Mouse (Mus musculus) intestine, embryonic 14.5 days (tissue): ENCODE measurements around the gene Olfr319. TPM values are rescaled to one million over a fixed set of nuclear protein-coding genes. Genes with fewer than 3 reads are reported as not detected.
"Not testable (repeated sequence)": the region's sequence is repeated elsewhere in the genome, so short reads cannot be mapped to it uniquely, and the experiment has no call there.

Source experiments
- ATAC-seq: fragments of 200-750 bp; cut with Nextera tagmentation; replicated peaks from 2 replicates; pipeline ENCODE4 v1.8.0; 2017; ENCODE audit warnings: low read depth, moderate number of reproducible peaks, moderate TSS enrichment, moderate library complexity; ENCODE audit not compliant: low FRiP score, low TSS enrichment
- DNase-seq: peaks from one replicate; pipeline ENCODE4 v3.0.0-alpha.2; 2018; ENCODE audit warnings: low spot score
- H3K27ac ChIP-seq: fragments of 300-500 bp; sonication (generic); 2 replicates; pipeline ENCODE4 v1.5.1; 2014; ENCODE audit warnings: low read depth, mild to moderate bottlenecking, control low read depth
- H3K27me3 ChIP-seq: fragments of 300-500 bp; sonication (generic); replicated peaks from 2 replicates; pipeline ENCODE4 v1.6.1; 2014; ENCODE audit warnings: low read length, control low read depth; ENCODE audit not compliant: control insufficient read depth, insufficient read depth
- H3K36me3 ChIP-seq: fragments of 300-500 bp; sonication (generic); 2 replicates; pipeline ENCODE4 v1.6.1; 2014; ENCODE audit warnings: low read length, control low read depth; ENCODE audit not compliant: control insufficient read depth, insufficient read depth
- H3K4me1 ChIP-seq: fragments of 300-500 bp; sonication (generic); replicated peaks from 2 replicates; pipeline ENCODE4 v1.6.1; 2014; ENCODE audit warnings: low read length, control low read depth, mixed read lengths; ENCODE audit not compliant: control insufficient read depth, insufficient read depth
- H3K4me2 ChIP-seq: fragments of 300-500 bp; sonication (generic); 2 replicates; pipeline ENCODE4 v1.6.1; 2014; ENCODE audit warnings: low read length
- H3K4me3 ChIP-seq: fragments of 300-500 bp; sonication (generic); 2 replicates; pipeline ENCODE4 v1.5.1; 2014; ENCODE audit warnings: low read depth, low read length, control low read depth, mixed read lengths
- H3K9ac ChIP-seq: fragments of 300-500 bp; sonication (generic); 2 replicates; pipeline ENCODE4 v1.6.1; 2014; ENCODE audit warnings: mild to moderate bottlenecking, low read length
- H3K9me3 ChIP-seq: fragments of 300-500 bp; sonication (generic); 2 replicates; pipeline ENCODE4 v1.6.1; 2016; ENCODE audit warnings: low read length, control low read depth; ENCODE audit not compliant: control insufficient read depth
- WGBS: fragments of 180-500 bp; shearing (Covaris S2); extraction: QIAGEN DNeasy Blood & Tissue Kit; methylation state at CpG from one replicate; pipeline ENCODE4 v1.1.7; 2014; 5-methylcytosine and 5-hydroxymethylcytosine counted together
- polyA plus RNA-seq: library from polyadenylated mRNA; unstranded; fragments of >200 nt; fragmentation: Nextera tagmentation; extraction: Ambion mirVana; gene quantifications from 2 replicates; pipeline ENCODE4 v1.2.1, GENCODE M21; 2014

Olfr319 gene
- polyA plus RNA-seq, result not detected in 2 replicates

- Histone ChIP-seq H3K27ac (no peak within 1 kb of the TSS), H3K4me3 (no peak within 1 kb of the TSS), H3K4me1 (no peaks in the 10 kb centered on the region), H3K9me3 (peaks cover 6% of the 10 kb centered on the region; the same call in 1 of the 2 replicates), H3K36me3 (no peaks in the 10 kb centered on the region), H3K27me3 (no peaks in the 10 kb centered on the region), H3K9ac (no peak within 1 kb of the TSS), H3K4me2 (no peak within 1 kb of the TSS)
- WGBS, result 92% methylated on average over 3 of the region's 3 CpGs
- ATAC-seq, result no peak
- DNase-seq, result no peak
Measured at GRCm38 (mm10) chr11:58698862-58699261, at the start of gene Olfr319. Gene Olfr319 (plus strand): TSS chr11:58699162.

GRCm38 (mm10) chr11:58655151-58655550 lies 43.8 kb upstream of the Olfr319 start:
- H3K27me3 ChIP-seq, result no peaks in the 10 kb centered on the region
- H3K27ac ChIP-seq, result no peak overlapping the region
- no peak for ATAC-seq
- no peaks in the 10 kb centered on the region for H3K36me3 ChIP-seq
- no peak overlapping the region for H3K9ac ChIP-seq
- no peaks in the 10 kb centered on the region for H3K4me1 ChIP-seq
- no peak overlapping the region for H3K4me3 ChIP-seq
- H3K4me2 ChIP-seq, result no peak overlapping the region
- H3K9me3 ChIP-seq, result no peaks in the 10 kb centered on the region
- WGBS, result 86% methylated on average over 3 of the region's 3 CpGs
- DNase-seq, result no peak

- Histone ChIP-seq H3K9ac (no peak within 1 kb of the TSS), H3K4me3 (no peak within 1 kb of the TSS), H3K4me1 (no peaks in the 10 kb centered on the region), H3K9me3 (no peaks in the 10 kb centered on the region), H3K27ac (no peak within 1 kb of the TSS), H3K4me2 (no peak within 1 kb of the TSS), H3K36me3 (no peaks in the 10 kb centered on the region), H3K27me3 (no peaks in the 10 kb centered on the region)
- WGBS, result 76% methylated on average over 4 of the region's 4 CpGs
- no peak for ATAC-seq
- DNase-seq, result no peak
Measured at GRCm38 (mm10) chr11:58658596-58658995, 40.4 kb upstream of the Olfr319 start, which contains the start of gene Olfr322. Gene Olfr322 (plus strand): TSS chr11:58658782.

- H3K9me3 ChIP-seq, result no peaks in the 10 kb centered on the region
- no peak overlapping the region for H3K27ac ChIP-seq
- no peak overlapping the region for H3K4me2 ChIP-seq
- DNase-seq, result no peak
- no peaks in the 10 kb centered on the region for H3K4me1 ChIP-seq
- no peaks in the 10 kb centered on the region for H3K36me3 ChIP-seq
- H3K9ac ChIP-seq, result no peak overlapping the region
- H3K27me3 ChIP-seq, result no peaks in the 10 kb centered on the region
- ATAC-seq, result no peak
- no peak overlapping the region for H3K4me3 ChIP-seq
Measured at GRCm38 (mm10) chr11:58669252-58669651, 29.7 kb upstream of the Olfr319 start.

- no peak for DNase-seq
- Histone ChIP-seq H3K4me2 (no peak overlapping the region), H3K9ac (no peak overlapping the region), H3K4me3 (no peak overlapping the region), H3K36me3 (no peaks in the 10 kb centered on the region), H3K27me3 (no peaks in the 10 kb centered on the region), H3K4me1 (no peaks in the 10 kb centered on the region), H3K9me3 (no peaks in the 10 kb centered on the region), H3K27ac (no peak overlapping the region)
- no peak for ATAC-seq
- 57% methylated on average over 4 of the region's 4 CpGs for WGBS
Measured at GRCm38 (mm10) chr11:58671825-58672224, 27.1 kb upstream of the Olfr319 start.

- 86% methylated on average over 1 of the region's 1 CpGs for WGBS
- Histone ChIP-seq H3K27ac (no peak within 1 kb of the TSS), H3K9ac (no peak within 1 kb of the TSS), H3K27me3 (no peaks in the 10 kb centered on the region), H3K9me3 (no peaks in the 10 kb centered on the region), H3K4me1 (no peaks in the 10 kb centered on the region), H3K4me3 (no peak within 1 kb of the TSS), H3K4me2 (no peak within 1 kb of the TSS), H3K36me3 (no peaks in the 10 kb centered on the region)
- no peak for ATAC-seq
- no peak for DNase-seq
Measured at GRCm38 (mm10) chr11:58680799-58681198, 18.2 kb upstream of the Olfr319 start, which contains the start of gene Olfr320. Gene Olfr320 (plus strand): TSS chr11:58681099.

GRCm38 (mm10) chr11:58709086-58709485 lies 10.1 kb downstream of the Olfr319 start:
- DNase-seq (no peak), ATAC-seq (no peak)
- no peak overlapping the region for H3K9ac ChIP-seq
- no peak overlapping the region for H3K27ac ChIP-seq
- H3K27me3 ChIP-seq, result no peaks in the 10 kb centered on the region
- no peaks in the 10 kb centered on the region for H3K9me3 ChIP-seq
- H3K4me1 ChIP-seq, result no peaks in the 10 kb centered on the region
- no peak overlapping the region for H3K4me2 ChIP-seq
- no peak overlapping the region for H3K4me3 ChIP-seq
- H3K36me3 ChIP-seq, result no peaks in the 10 kb centered on the region
- WGBS, result 86% methylated on average over 11 of the region's 11 CpGs

- not testable (repeated sequence) for H3K27ac ChIP-seq, H3K36me3 ChIP-seq, H3K27me3 ChIP-seq, H3K9ac ChIP-seq, ATAC-seq, H3K4me3 ChIP-seq, H3K4me2 ChIP-seq, H3K4me1 ChIP-seq, H3K9me3 ChIP-seq, DNase-seq
- WGBS, result 92% methylated on average over 6 of the region's 7 CpGs
Measured at GRCm38 (mm10) chr11:58717723-58718122, 18.8 kb downstream of the Olfr319 start.

- Histone ChIP-seq H3K36me3 (no peaks in the 10 kb centered on the region), H3K27ac (no peak overlapping the region), H3K4me2 (no peak overlapping the region), H3K4me3 (no peak overlapping the region), H3K9me3 (no peaks in the 10 kb centered on the region), H3K27me3 (no peaks in the 10 kb centered on the region), H3K4me1 (no peaks in the 10 kb centered on the region), H3K9ac (no peak overlapping the region)
- WGBS, result 78% methylated on average over 4 of the region's 4 CpGs
- DNase-seq, result no peak
- ATAC-seq, result no peak
Measured at GRCm38 (mm10) chr11:58719701-58720100, 20.7 kb downstream of the Olfr319 start.
